Mouse (Mus musculus) brain, embryonic 18.5 days (tissue): ENCODE data around the gene Lasp1.

Experiments used
- DNase-seq: peaks from one replicate; pipeline ENCODE4 v3.0.0-alpha.2; 2012; ENCODE audit warnings: low read depth, low spot score

Gene Lasp1

DNA sequence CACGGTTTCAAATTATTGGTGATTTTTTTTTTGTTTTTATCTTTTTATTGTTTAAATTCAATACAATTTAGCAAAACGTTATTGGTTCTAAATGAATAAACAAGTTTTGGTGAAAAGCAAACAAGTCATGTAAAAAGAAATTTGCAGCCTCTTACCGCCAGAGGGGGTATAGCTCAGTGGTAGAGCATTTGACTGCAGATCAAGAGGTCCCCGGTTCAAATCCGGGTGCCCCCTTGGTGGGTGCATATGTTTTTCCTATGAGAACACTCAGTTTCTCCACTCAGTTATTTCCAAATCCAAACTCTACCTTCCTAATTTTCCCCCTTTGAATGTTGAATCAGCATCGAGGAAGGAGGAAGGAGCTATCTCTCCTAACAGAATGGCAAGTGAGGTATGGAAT, 1.9 kb upstream of the Lasp1 start:
- DNase-seq = no peak

DNA sequence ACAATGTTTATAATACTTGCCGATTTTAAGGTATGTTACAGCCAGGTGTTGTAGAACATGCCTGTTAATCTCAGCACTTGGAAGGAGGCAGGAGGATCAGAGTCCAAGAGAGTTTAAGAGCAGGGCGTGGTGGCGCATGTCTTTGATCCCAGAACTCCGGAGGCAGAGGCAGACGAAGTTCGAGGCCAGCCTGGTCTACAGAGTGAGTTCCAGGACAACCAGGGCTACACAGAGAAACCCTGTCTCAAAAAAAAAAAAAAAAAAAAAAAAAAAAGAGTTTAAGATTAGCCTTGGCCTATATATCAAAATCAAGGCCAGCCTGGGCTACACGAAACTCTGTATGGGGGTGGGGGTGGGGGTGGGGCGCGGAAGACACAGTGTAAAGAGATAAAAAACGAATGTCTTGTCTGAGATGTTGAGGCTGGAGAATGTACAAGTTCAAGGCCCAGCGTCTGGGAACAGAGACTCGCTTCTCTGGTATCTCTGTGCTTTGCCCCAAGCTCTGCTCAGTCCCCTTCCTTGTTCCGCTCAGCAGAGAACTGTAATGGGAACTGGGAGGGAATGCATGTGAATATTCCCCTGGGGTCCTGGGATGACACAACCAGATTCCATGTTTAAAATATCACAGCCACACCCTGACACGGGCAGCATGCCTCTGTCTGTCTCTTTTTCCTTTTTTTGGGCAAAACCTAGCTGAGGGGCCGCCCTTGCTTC, 1.3 kb upstream of the Lasp1 start:
- DNase-seq = no peak

DNA sequence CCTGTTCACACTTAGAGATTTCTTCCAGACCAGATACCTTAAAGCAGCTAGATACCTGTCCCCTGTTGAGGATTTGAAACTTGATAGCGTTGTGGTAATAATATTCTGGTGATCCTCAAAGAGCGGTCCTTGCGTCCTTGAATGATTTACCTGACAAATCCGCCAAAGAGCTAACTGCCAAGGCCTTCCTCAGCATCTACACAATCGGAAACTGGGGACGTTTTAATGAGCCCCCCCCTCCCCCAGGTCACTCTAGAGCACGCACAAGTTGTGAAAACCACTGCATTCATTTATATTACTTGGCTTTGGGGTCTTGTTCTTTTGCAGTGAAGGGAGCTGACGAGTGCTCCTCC, 741 bp upstream of the Lasp1 start:
- no peak for DNase-seq

DNA sequence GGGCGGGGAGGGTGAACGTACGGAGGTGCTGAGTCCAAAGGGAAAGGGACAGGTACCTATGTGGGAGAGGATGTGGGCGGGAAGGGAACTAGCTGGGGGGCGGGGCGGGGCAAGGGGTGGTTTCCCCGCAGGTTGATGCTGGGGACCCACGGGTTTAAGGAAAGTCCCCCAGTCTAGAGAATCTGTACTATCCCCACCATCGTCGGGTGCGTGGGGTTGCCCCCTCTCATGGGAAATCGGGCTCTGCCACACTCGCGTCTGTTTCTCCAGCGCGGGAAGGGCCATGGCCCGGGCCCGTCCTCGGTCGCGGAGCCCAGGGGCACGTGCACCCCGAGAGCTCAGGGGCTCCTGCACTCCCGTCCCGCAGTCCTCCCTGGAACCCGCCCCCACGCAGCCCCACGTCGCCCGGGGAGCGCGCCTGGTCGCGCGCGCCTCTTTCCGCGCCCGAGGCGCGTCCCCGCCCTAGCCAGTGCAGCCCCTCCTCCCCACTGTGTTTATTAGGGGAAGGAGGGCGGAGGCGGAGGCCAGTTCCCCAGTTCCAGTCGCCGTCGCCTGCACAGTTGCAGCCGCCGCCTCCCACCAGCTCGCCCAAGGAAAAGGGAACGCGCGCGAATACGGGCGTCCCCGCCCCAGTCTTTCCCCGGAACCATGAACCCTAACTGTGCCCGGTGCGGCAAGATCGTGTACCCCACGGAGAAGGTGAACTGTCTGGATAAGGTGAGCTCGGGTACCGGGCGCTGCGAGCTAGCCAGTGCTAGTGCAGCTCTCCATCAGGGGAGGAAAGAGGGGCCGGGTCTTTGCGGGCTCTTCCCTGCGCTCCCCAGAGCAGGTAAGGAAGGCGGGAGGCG, 570 bp downstream of the Lasp1 start:
- peak; percentile 78 for DNase-seq

DNA sequence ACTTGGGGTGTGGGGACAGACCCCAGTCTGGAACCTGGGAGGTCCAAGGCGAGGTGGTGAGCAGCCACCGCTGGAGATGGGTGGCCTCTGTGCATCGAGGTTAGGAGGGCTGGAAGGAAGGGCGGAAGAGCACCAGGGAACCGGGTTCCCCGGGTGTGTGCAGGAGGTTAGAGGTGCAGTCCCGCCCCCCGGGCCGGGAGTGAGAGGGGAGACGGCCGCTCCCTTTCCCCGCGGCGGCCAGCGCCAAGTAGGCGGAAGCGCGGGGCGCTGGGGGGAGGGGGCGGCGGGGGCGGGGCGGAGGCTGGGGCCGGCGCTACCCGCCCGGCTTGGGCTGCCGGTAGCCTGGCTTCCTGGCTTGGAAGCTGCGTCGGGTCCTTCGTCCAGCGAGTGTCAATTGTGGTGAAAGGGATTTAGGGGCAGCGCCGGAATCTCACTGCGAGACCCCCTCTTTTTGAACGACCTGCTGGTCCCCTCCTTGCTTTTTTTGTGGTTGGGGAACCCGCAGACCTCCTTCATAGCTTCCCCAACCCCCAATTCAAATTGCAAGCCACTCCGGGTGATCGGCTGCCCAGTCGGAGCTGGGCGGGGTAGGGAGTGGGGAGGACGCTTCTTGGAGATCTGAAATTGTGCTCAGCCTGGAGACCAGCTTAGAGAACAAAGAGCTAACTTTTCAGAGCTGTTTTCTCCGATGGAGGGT, 1.3 kb downstream of the Lasp1 start:
- no peak for DNase-seq

DNA sequence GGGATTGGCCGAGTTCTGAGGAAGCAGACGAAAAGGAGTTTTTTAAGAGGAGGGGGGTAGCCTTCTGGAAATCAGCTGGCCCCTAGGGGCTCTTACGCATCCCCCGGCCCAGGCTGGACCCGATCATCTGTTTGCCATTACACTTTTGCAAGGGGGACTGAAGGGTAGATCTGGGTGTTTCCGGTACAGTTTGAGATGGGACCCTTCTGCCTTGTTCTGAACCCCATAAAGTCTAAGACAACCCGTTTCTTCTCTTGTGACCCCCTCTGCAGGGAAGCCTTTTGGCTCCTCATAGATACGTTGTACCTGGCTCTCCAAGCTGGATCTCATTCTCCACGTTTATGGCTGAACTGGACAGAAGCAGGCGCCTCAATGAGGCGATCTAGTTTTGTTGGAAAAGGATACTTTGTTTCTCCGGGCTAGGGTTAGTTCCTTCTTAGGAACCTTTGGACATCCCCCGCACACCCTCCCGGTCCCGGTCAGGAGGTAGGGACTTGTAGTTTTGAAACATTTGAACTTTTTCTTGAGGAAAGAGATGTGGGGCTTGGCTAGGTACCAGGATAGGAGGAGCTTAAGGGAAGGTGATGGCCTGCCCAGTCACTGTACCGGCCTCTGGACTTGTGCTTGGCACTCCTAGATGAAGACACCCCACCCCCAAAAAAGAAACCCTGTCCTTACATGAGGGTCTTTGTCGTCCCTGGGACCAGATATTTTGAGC, 2.0 kb downstream of the Lasp1 start:
- no peak for DNase-seq

DNA sequence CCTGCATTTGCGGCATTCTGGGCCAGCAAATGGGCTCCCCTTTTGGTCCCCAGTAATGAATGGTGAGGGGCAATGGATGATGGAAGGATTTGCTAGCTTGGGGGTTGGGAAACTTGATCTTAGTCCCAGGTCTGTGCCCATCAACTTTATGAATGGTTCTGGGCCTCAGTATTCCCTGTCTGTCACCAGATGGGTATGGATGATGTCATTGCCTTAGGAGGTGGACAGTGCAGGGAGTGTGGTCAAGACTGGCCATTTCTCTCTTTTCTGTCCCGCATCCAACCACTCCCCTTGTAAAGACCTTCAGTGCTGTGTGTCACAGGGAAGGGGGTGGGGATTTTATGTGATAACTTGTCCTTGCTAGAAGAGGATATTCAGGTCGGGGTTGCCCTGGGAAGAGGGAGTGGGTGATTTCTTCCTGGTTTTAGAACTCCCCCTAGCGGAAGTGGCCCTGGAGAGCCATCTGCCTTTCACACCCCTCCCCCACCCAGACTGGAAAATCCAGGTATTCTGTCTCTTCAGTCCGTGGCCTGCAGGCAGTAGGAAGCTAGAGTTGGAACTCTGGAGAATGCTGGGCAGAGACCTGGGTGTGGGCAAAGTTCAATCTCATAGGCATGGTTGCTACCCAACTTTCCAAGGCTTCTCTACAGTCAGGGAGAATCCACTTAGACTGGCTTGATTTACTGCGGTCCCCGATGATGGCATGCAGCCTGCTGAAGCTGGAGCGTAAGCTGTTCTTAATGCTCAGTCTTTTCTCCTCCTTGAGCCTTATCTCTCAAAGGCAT, 2.8 kb downstream of the Lasp1 start:
- DNase-seq = no peak

DNA sequence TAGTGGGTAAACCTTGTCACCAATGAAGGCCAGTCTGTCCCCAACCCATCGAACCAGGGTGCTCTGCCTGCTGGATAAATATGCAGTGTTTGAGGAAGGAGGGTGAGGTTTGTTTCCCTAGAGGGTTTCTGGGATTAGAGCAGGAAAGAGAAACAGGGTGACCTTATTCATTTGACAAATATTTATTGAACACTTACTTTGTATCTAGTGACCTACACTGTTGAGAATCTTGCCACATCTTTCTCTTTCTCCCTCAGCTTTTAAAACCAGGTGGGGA, 3.3 kb downstream of the Lasp1 start:
- no peak for DNase-seq

DNA sequence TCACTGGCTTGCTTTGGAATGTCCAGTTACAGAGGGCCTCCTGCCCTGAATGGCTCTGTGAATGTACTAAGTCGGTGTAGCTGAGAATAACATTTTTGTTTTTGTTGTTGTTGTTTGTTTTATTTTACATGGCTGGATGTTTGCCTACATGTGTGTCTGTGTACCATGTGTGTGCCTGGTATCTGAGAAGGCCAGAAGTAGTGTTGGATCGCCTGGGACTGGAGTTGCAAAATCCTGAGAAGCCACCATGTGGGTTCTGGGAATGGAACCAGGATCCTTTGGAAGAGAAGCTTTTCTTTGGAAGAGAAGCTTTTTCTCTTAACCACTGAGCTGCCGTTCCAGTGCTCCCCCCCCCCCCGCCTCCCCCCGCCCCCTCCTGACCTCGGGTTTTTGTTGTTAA, 3.7 kb downstream of the Lasp1 start:
- DNase-seq = no peak

DNA sequence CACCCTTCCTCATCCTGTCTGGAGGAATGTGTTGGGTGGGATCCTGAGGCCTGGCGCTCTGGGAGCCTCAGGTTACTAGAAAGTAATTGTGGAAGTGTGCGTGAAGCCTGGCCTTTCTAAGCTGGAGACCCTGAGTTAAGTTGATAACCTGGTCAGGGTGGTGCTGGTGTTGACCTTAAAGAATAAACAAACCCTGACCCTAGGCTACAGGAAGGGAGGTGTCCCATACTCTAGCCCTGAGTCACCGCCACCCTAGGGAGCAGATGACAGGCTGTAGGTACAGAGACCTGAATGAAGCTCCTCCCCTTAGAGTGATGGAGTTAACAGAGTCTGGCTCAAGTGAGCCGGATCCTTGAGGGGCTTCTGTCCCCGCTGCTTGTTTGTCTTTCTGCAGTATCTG, 5.0 kb downstream of the Lasp1 start:
- DNase-seq = no peak

DNA sequence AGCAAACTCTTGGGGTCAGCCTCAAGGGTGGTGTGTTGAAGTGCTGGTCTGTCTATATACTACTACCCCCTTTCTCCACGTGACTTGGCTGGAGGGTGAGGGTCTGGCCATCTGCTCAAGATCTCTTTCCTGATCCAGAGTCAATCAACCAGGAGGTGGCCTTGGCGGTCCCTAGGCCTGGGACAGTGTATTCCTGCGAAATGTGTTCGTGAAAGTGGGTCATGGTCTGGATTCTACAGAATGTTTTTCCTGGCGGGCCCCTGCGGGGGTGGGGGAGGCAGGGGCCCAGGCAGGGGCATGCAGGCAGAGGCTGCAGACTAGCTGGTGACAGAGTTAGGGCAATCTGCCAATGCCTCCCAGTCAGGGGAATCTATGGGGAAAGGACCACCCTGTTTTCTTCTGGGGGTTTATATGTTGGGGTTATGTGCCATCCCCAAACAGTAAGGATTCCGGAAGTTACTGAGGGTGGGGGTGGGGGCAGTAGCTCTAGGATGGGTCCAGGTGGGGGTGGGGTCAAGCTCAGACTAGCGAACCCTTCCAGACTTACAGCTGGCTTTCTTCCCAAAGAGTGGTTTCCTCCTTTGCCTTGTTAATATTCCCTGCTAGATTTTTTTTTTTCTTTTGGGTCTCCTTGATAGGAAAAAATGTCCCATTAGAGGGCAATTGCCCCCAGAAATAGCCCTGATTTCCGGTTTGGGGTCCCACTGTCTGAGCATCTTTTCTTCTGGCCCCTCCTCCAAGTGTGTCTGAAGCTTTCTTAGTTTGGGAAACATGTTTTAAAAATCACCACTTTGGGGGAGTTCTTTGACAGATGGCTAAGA, 6.3 kb downstream of the Lasp1 start:
- DNase-seq = no peak

DNA sequence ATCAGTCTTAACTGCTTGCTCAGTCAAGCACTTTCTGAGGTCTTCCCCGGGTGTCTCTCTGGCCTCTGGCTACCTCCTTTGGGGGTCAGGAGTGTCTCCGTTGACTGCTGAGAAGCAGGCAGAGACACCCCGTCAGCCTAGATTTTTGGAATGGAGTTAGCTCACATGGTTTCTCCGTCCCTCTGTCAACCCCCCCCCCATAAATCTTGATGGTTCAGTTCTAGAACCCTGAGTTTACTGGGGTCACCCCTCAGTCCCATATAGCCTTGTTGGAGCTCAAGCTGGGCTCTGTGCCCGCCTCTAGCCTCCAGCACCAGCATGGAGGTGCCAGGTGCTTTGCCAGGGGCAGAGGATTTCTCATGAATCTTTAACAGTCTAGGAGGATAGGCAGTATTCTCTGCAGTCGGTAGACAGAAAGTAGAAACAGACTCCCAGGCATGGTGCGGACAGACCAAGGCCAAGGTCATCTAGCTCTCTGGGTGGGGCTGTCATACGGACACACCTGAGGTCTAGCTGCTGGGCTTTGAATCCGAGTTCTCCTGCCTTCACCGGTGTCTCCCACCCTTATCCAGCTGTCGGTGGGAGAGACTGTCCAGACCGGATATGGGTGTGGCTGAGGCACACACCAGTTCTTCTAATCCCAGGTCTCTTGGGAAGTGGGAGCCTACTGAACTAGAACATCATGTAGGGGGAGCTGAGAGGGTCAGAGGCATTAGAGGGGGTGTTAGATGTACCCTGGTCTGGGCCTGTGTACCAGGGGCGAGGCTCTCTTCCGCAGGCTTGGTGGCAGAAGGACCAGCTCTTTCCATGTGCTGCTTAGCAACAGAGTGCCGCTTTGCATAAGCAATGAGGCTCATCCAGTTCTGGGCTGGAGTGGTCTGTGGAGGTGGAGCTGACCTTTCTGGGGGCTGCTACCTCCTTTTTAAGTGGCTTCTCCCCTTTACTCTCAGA, 7.1 kb downstream of the Lasp1 start:
- DNase-seq = no peak

DNA sequence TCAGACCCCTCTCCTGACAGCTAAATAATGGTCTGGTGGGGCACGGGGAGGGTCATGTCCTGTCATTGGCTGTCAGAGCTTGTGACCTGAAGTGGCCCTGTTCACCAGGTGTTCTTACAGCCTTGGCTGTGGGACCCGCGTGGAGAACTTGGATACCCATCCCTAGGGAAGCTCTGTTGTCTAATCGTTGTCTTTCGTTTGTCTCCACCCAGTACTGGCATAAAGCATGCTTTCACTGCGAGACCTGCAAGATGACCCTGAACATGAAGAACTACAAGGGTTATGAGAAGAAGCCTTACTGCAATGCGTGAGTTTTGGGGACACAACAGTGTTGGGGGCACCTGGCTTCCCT, 7.8 kb downstream of the Lasp1 start:
- DNase-seq = no peak

DNA sequence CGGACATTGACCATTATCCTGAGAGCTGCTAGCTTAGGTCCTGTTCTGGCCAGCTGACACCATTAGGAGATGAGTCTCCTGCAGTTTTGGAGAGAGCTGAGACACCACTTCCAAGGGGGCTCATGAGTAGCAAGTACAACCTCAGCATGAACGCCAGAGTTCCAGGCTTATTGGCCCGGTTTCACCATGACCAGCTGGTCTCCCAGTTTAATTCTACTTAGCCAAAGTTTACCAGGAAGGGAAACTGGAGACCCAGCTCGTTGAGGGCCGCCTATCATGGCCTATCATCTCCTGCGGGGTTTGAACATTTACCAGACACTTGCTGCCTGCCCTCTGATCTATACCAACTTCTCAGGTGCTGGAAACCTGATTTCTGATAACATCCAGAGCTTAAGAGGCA, 8.8 kb downstream of the Lasp1 start:
- no peak for DNase-seq

DNA sequence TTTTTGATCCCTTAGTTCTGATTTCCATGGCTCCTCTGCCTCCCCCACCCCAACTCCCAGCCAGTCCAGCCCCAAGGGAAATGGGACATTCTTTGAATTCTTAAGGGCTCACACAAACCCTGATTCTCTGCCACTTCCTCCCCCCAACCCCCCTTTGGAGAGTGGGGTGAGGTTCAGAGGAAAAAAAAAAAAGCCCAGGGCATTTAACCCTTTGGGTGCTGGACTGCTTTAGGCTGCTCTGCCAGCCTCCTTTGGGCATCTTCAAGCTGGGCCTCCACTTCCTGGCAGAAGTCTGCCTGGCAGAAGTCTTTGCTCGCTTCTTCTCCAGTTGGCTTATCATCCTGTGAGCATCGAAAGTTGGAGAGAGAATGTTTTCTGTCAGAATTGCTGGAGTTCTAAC, 9.3 kb downstream of the Lasp1 start:
- DNase-seq = no peak

DNA sequence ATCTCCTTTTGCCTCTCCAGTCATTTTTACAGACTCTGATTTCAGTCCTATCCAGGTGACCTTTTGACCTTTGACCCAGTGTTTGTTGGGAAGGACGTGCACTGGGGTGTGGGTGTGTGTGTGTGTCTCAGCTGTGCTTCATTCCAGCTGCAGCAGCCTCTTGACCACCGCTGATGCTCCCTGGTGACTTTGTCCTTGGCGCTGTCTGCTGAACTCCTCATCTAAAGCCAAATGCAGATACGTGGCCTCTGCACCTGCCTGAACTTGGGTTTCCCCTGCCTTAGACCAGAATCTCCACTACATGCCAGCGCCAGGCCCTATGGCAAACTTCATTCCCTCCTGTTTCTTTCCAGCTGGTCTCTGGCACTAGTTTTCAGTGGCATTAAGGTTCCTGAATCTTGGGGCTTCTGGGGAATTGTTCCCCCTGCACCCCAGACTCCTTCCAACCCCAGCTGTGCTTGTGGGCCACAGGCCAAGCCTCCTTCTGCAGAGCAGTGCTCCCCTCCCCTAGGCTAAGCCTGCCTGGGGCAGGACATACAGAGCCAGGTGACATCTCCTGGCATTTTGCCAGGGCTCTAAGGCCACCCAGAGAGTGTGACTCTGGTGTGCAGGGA, 9.9 kb downstream of the Lasp1 start:
- DNase-seq = no peak

DNA sequence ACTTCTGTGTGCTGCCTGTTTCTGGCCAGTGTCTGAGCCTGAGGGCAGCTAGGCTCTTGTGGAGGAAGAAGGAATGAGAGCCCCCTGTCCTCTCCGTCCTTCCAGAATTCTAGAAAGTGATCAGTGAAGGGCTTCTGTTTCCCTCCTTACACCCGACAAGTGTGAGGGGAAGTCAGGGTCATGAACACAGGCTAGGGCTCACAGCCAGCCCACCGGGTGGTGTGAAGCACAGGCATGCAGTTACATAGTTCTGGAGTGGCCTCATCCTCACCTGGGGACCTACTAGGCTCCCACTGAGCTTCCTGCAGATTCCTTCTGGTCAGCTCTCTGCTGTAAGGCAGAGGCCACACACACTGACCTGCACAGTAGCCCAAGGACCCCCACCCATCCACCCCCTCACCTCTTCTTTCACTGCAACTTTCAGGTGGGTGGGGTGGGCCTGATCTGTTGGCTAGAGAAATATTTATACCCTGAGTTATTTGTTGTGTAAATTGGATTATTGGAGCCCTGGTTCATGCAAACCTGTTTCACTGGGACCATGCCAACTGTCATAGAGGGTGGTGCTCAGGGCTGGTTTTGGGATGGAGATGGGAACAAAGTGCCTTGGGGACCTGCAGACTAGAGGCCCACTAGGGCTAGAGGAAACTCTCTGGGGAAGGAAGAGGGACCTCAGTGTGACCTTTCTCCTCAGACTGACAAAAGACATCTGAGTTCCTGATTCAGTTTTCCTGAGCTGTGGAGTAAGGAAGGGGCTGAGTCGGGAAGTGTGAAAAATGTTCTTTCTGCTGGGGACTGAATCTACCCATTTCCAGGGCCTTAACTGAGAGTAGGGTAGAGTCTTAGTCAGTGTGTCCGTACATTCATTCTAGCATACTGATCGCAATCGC, 10.7 kb downstream of the Lasp1 start:
- no peak for DNase-seq

DNA sequence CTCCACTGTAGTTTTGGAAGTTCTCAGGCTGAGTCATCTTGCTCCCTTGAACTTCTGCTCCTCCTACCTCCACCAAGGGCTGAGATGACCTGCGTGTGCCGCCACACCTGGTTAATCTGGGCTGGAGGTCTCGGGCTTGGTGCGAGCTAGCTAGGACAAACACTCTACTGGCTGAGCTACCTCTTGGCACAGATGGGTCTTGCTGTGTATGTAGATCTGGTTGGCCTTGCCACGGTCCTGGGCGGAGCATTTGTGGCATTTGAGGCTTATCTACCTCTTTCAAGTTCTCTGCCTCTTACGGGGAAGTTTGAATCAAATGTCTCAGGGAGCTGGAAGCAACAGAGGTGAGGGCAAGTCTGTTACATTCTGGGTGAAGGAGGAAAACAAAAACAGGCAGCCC, 11.6 kb downstream of the Lasp1 start:
- no peak for DNase-seq
